Mouse (Mus musculus): ENCODE results near the gene Olfr1245. TPM values are rescaled to one million over a fixed set of nuclear protein-coding genes. Genes with fewer than 3 reads are reported as not detected.
"Not testable (repeated sequence)": the region's sequence is repeated elsewhere in the genome, so short reads cannot be mapped to it uniquely, and the experiment has no call there.

The Olfr1245 gene
- polyA plus RNA-seq (2016; fragmentation: Nextera tagmentation; extraction: Ambion mirVana) = not detected in 2 replicates

- H3K27ac ChIP-seq = no peak within 1 kb of the TSS
- ATAC-seq (ENCODE audit: low FRiP score, low read depth) = no peak
- H3K4me3 ChIP-seq = no peak within 1 kb of the TSS
- H3K9ac ChIP-seq = no peak within 1 kb of the TSS
- H3K9me3 ChIP-seq = no peaks in the 10 kb centered on the region
- H3K4me1 ChIP-seq = no peaks in the 10 kb centered on the region
- H3K36me3 ChIP-seq = no peaks in the 10 kb centered on the region
- 94% methylated on average over 1 of the region's 1 CpGs for WGBS
- no peaks in the 10 kb centered on the region for H3K27me3 ChIP-seq (replicated peaks)
- H3K4me2 ChIP-seq (replicated peaks) = no peak within 1 kb of the TSS
Measured at GRCm38 (mm10) chr2:89578347-89578746, at the start of gene Olfr1245. Olfr1245 (minus strand) TSS chr2:89578447.

GRCm38 (mm10) chr2:89618145-89618544 lies 39.9 kb upstream of the Olfr1245 start, which contains the start of gene Olfr1248:
Olfr1248 (minus strand) TSS chr2:89618245.
- not testable (repeated sequence) for ATAC-seq (ENCODE audit: low FRiP score, low read depth); H3K4me2 ChIP-seq (replicated peaks); H3K4me3 ChIP-seq; H3K4me1 ChIP-seq; H3K27ac ChIP-seq; H3K27me3 ChIP-seq (replicated peaks); H3K36me3 ChIP-seq; H3K9ac ChIP-seq; H3K9me3 ChIP-seq
- WGBS = 92% methylated on average over 1 of the region's 1 CpGs

DNA sequence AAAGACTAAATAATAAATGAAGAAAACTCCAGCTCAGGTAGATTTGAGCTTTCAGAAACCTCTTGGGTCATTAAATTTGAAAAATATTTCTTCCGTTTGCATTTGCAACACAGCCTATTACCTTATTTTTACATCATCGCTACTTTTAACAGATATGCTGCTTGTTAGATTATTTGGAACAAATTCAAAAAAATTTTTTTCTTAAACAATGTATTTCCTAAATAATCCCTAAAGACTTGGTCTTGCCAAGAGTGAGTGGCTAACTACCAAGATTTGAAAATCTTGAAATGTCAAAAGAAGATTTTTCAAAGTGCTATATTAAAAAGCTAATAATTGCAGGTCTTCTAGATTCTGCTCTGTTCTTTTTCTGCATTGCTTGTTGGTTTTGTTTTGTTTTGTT lies 35.8 kb upstream of the Olfr1245 start, which contains the start of gene Olfr1247:
TSS of gene Olfr1247 (minus strand) at position 101 of the 400 bp plus-strand sequence.
- no peak for ATAC-seq (ENCODE audit: low FRiP score, low read depth)
- Histone ChIP-seq H3K27me3 (replicated peaks) (no peaks in the 10 kb centered on the region), H3K4me2 (replicated peaks) (no peak within 1 kb of the TSS), H3K9ac (no peak within 1 kb of the TSS), H3K36me3 (no peaks in the 10 kb centered on the region), H3K4me3 (no peak within 1 kb of the TSS), H3K27ac (no peak within 1 kb of the TSS), H3K4me1 (no peaks in the 10 kb centered on the region), H3K9me3 (no peaks in the 10 kb centered on the region)
- 94% methylated on average over 2 of the region's 2 CpGs for WGBS

GRCm38 (mm10) chr2:89593057-89593456 lies 14.8 kb upstream of the Olfr1245 start, which contains the start of gene Olfr1246:
Olfr1246 (minus strand) TSS chr2:89593157.
- WGBS = 84% methylated on average over 2 of the region's 2 CpGs
- H3K9ac ChIP-seq = no peak within 1 kb of the TSS
- no peaks in the 10 kb centered on the region for H3K36me3 ChIP-seq
- no peak within 1 kb of the TSS for H3K27ac ChIP-seq
- H3K4me2 ChIP-seq (replicated peaks) = no peak within 1 kb of the TSS
- no peaks in the 10 kb centered on the region for H3K4me1 ChIP-seq
- no peak for ATAC-seq (ENCODE audit: low FRiP score, low read depth)
- H3K4me3 ChIP-seq = no peak within 1 kb of the TSS
- no peaks in the 10 kb centered on the region for H3K9me3 ChIP-seq
- no peaks in the 10 kb centered on the region for H3K27me3 ChIP-seq (replicated peaks)

- H3K27ac ChIP-seq; ATAC-seq (ENCODE audit: low FRiP score, low read depth); H3K36me3 ChIP-seq; H3K4me3 ChIP-seq; H3K9ac ChIP-seq; H3K4me1 ChIP-seq; H3K9me3 ChIP-seq; H3K4me2 ChIP-seq (replicated peaks); H3K27me3 ChIP-seq (replicated peaks): not testable (repeated sequence)
- WGBS = 54% methylated on average over 2 of the region's 2 CpGs
Measured at GRCm38 (mm10) chr2:89562706-89563105, 15.5 kb downstream of the Olfr1245 start.

DNA sequence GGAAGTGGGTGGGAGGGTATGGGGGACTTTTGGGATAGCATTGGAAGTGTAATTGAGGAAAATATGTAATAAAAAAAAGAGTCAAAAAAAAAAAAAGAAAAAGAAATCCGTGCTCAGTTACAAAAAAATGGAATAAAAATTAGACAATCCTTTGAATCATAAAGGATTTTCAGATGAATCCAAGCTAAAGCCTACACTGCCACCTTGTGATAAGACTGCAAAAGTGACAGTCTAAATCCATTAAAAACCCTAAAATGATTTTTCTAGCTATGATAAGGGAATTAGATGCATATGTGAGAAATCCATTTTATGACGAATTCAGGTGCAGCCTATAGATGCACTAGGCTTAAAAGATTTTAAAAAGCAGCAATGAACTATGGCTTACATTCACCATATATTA lies 33.7 kb downstream of the Olfr1245 start:
- WGBS = 54% methylated on average over 2 of the region's 2 CpGs
- H3K4me3 ChIP-seq = no peak overlapping the region

DNA sequence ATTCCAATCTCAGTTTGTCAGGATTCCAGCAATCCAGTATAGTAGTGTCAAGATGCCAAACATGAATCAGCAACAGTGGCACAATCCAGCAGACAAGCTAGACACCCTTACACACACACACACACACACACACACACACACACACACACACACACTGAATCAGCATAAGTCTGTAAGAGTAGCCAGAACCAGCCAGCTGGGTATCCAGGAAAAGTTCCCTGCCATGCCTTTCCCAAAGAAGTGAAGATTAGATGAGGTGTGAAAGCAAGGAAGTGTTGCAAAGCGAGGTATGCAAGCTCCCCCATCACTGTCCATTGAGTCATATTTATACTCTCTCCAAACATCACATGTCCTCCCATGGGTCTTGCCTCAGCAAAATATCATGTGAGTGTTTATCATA lies 38.3 kb downstream of the Olfr1245 start:
- Histone ChIP-seq H3K27me3 (replicated peaks) (no peaks in the 10 kb centered on the region), H3K36me3 (no peaks in the 10 kb centered on the region), H3K27ac (no peak overlapping the region), H3K4me1 (no peaks in the 10 kb centered on the region), H3K9me3 (no peaks in the 10 kb centered on the region), H3K4me2 (replicated peaks) (no peak overlapping the region), H3K9ac (no peak overlapping the region), H3K4me3 (no peak overlapping the region)
- no peak for ATAC-seq (ENCODE audit: low FRiP score, low read depth)
- 61% methylated on average over 1 of the region's 1 CpGs for WGBS

More for the DNA sequence above, 33.7 kb downstream of the Olfr1245 start:
- Histone ChIP-seq H3K27ac (no peak overlapping the region), H3K9ac (no peak overlapping the region), H3K4me2 (replicated peaks) (no peak overlapping the region), H3K36me3 (no peaks in the 10 kb centered on the region), H3K4me1 (no peaks in the 10 kb centered on the region), H3K27me3 (replicated peaks) (no peaks in the 10 kb centered on the region), H3K9me3 (no peaks in the 10 kb centered on the region)
- ATAC-seq (ENCODE audit: low FRiP score, low read depth) = no peak

GRCm38 (mm10) chr2:89531387-89531786 lies 46.9 kb downstream of the Olfr1245 start, which contains the start of gene Olfr1243:
Olfr1243 (minus strand) TSS chr2:89531487.
- Histone ChIP-seq H3K9me3 (no peaks in the 10 kb centered on the region), H3K4me2 (replicated peaks) (no peak within 1 kb of the TSS), H3K36me3 (no peaks in the 10 kb centered on the region), H3K9ac (no peak within 1 kb of the TSS), H3K4me1 (no peaks in the 10 kb centered on the region), H3K27ac (no peak within 1 kb of the TSS), H3K27me3 (replicated peaks) (no peaks in the 10 kb centered on the region), H3K4me3 (no peak within 1 kb of the TSS)
- ATAC-seq (ENCODE audit: low FRiP score, low read depth) = no peak
- 80% methylated on average over 1 of the region's 1 CpGs for WGBS

Other genes starting within 250 kb of the Olfr1245 start
- not detected in 2 replicates for gene Olfr1232, start 248.8 kb downstream of the Olfr1245 start, polyA plus RNA-seq (2016; fragmentation: Nextera tagmentation; extraction: Ambion mirVana)
- gene Olfr1233, start 236.0 kb downstream of the Olfr1245 start, polyA plus RNA-seq (2016; fragmentation: Nextera tagmentation; extraction: Ambion mirVana) = not detected in 2 replicates
- gene Olfr1234, start 213.6 kb downstream of the Olfr1245 start, polyA plus RNA-seq (2016; fragmentation: Nextera tagmentation; extraction: Ambion mirVana) = not detected in 2 replicates
- not detected in 2 replicates for gene Olfr1238, start 168.8 kb downstream of the Olfr1245 start, polyA plus RNA-seq (2016; fragmentation: Nextera tagmentation; extraction: Ambion mirVana)
- not detected in 2 replicates for gene Olfr1239, start 158.0 kb downstream of the Olfr1245 start, polyA plus RNA-seq (2016; fragmentation: Nextera tagmentation; extraction: Ambion mirVana)
- gene Olfr1240, start 135.4 kb downstream of the Olfr1245 start, polyA plus RNA-seq (2016; fragmentation: Nextera tagmentation; extraction: Ambion mirVana) = not detected in 2 replicates
- not detected in 2 replicates for gene Olfr1241, start 91.3 kb downstream of the Olfr1245 start, polyA plus RNA-seq (2016; fragmentation: Nextera tagmentation; extraction: Ambion mirVana)
- gene Olfr1242, start 80.1 kb downstream of the Olfr1245 start, polyA plus RNA-seq (2016; fragmentation: Nextera tagmentation; extraction: Ambion mirVana) = not detected in 2 replicates
- gene Olfr1243, start 47.0 kb downstream of the Olfr1245 start, polyA plus RNA-seq (2016; fragmentation: Nextera tagmentation; extraction: Ambion mirVana) = not detected in 2 replicates
- not detected in 2 replicates for gene Olfr1246, start 14.7 kb upstream of the Olfr1245 start, polyA plus RNA-seq (2016; fragmentation: Nextera tagmentation; extraction: Ambion mirVana)
- gene Olfr1247, start 35.7 kb upstream of the Olfr1245 start, polyA plus RNA-seq (2016; fragmentation: Nextera tagmentation; extraction: Ambion mirVana) = not detected in 2 replicates
- gene Olfr1248, start 39.8 kb upstream of the Olfr1245 start, polyA plus RNA-seq (2016; fragmentation: Nextera tagmentation; extraction: Ambion mirVana) = not detected in 2 replicates
- not detected in 2 replicates for gene Olfr1249, start 56.5 kb upstream of the Olfr1245 start, polyA plus RNA-seq (2016; fragmentation: Nextera tagmentation; extraction: Ambion mirVana)
- not detected in 2 replicates for gene Olfr1250, start 83.0 kb upstream of the Olfr1245 start, polyA plus RNA-seq (2016; fragmentation: Nextera tagmentation; extraction: Ambion mirVana)
- gene Olfr1251, start 93.5 kb upstream of the Olfr1245 start, polyA plus RNA-seq (2016; fragmentation: Nextera tagmentation; extraction: Ambion mirVana) = not detected in 2 replicates
- not detected in 2 replicates for gene Olfr1252, start 146.6 kb upstream of the Olfr1245 start, polyA plus RNA-seq (2016; fragmentation: Nextera tagmentation; extraction: Ambion mirVana)
- not detected in 2 replicates for gene Olfr1253, start 178.6 kb upstream of the Olfr1245 start, polyA plus RNA-seq (2016; fragmentation: Nextera tagmentation; extraction: Ambion mirVana)
- gene Olfr1254, start 215.2 kb upstream of the Olfr1245 start, polyA plus RNA-seq (2016; fragmentation: Nextera tagmentation; extraction: Ambion mirVana) = not detected in 2 replicates
- not detected in 2 replicates for gene Olfr1255, start 233.6 kb upstream of the Olfr1245 start, polyA plus RNA-seq (2016; fragmentation: Nextera tagmentation; extraction: Ambion mirVana)

Data from neural tube, embryonic 12.5 days (tissue).